Comparison of ENCODE assay signal across 8 mouse cellular contexts in the genomic region with DNA sequence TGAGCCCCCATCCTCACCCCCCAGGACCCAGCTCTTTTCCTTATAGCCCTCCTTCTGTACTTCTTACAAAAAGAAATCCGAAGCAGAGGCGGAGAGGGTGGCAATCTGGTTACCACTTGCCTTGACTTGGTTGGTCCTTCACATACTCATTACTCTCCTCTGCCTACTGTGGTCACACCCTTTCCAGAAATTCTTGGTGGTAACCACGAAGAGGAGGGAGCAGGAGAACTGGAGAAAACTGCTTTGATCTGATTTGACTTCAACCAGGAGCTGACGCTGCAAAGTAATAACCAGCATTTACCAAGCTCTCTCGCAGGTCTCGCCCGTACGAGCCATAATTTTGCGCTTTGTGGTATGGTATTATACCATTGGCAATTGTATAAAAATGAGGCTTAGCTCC. TPM values are rescaled to one million over a fixed set of nuclear protein-coding genes. Genes with fewer than 3 reads are reported as not detected.
A peak's percentile ranks its signal among the peaks of the same experiment; 100 is the strongest.
DNase-seq lines count a peak whose midpoint lies in the region; ATAC-seq and TF ChIP-seq lines count a peak whose summit lies in the region.

No protein-coding gene starts in this region.

- H3K36me3 ChIP-seq in lung, embryonic 14.5 days (ENCODE audit: insufficient read depth) = peaks cover 33% of the 10 kb centered on the region
- H3K36me3 ChIP-seq in embryonic facial prominence, embryonic 11.5 days (replicated peaks; ENCODE audit: control insufficient read depth, insufficient read depth, low read depth, low read length) = peaks cover 3% of the 10 kb centered on the region
- 0 out of 2 replicates have a peak, but pooled peaks cover 3% of the 10 kb centered on the region for H3K36me3 ChIP-seq in intestine, embryonic 15.5 days
- peaks cover 32% of the 10 kb centered on the region for H3K36me3 ChIP-seq in neural tube, embryonic 13.5 days

- TF ChIP-seq CTCF in lung, embryonic 14.5 days (IDR thresholded peaks at IDR 0.05; ENCODE audit: low read depth) = no peak

- H3K4me1 ChIP-seq in lung, embryonic 14.5 days (ENCODE audit: insufficient read depth) = peaks cover 5% of the 10 kb centered on the region; the same call in 1 of the 2 replicates
- H3K4me1 ChIP-seq in embryonic facial prominence, embryonic 11.5 days (ENCODE audit: control insufficient read depth, insufficient read depth, low read length) = no peaks in the 10 kb centered on the region
- H3K4me1 ChIP-seq in intestine, embryonic 15.5 days (replicated peaks) = peaks cover 5% of the 10 kb centered on the region; the same call in 1 of the 2 replicates
- peaks cover 21% of the 10 kb centered on the region for H3K4me1 ChIP-seq in neural tube, embryonic 13.5 days (replicated peaks)

- no peak for DNase-seq in lung, embryonic 14.5 days
- no peak for DNase-seq in lung, postnatal 14 days
- DNase-seq in embryonic facial prominence, embryonic 11.5 days (ENCODE audit: low spot score) = no peak
- no peak for DNase-seq in thymus, postnatal 14 days
- DNase-seq in left cerebral cortex, postnatal 14 days (ENCODE audit: low spot score in 2 of 2) = no peak
- no peak for DNase-seq in testis, postnatal 14 days (ENCODE audit: low spot score)

- H3K27ac ChIP-seq in lung, embryonic 14.5 days (ENCODE audit: low read depth) = peak overlapping the region; percentile 94
- peak overlapping the region; percentile 52; the same call in 1 of the 2 replicates for H3K27ac ChIP-seq in embryonic facial prominence, embryonic 11.5 days (replicated peaks; ENCODE audit: low read depth, low read length)
- H3K27ac ChIP-seq in intestine, embryonic 15.5 days = peak overlapping the region; percentile 91
- peak overlapping the region; percentile 91 for H3K27ac ChIP-seq in neural tube, embryonic 13.5 days (replicated peaks)

- H3K27me3 ChIP-seq in lung, embryonic 14.5 days (ENCODE audit: insufficient read depth, low read length) = no peaks in the 10 kb centered on the region
- no peaks in the 10 kb centered on the region for H3K27me3 ChIP-seq in embryonic facial prominence, embryonic 11.5 days (ENCODE audit: control insufficient read depth, insufficient read depth, low read length)
- H3K27me3 ChIP-seq in intestine, embryonic 15.5 days (replicated peaks) = no peaks in the 10 kb centered on the region
- no peaks in the 10 kb centered on the region for H3K27me3 ChIP-seq in neural tube, embryonic 13.5 days

- H3K9ac ChIP-seq in lung, embryonic 14.5 days = peak overlapping the region; percentile 86
- peak overlapping the region; percentile 86 for H3K9ac ChIP-seq in embryonic facial prominence, embryonic 11.5 days (replicated peaks; ENCODE audit: low read length)
- H3K9ac ChIP-seq in intestine, embryonic 15.5 days = peak overlapping the region; percentile 68
- peak overlapping the region; percentile 85 for H3K9ac ChIP-seq in neural tube, embryonic 13.5 days

- H3K9me3 ChIP-seq in lung, embryonic 14.5 days (ENCODE audit: low read depth, low read length) = no peaks in the 10 kb centered on the region
- no peaks in the 10 kb centered on the region for H3K9me3 ChIP-seq in embryonic facial prominence, embryonic 11.5 days (replicated peaks; ENCODE audit: control insufficient read depth, low read length)
- no peaks in the 10 kb centered on the region for H3K9me3 ChIP-seq in intestine, embryonic 15.5 days
- H3K9me3 ChIP-seq in neural tube, embryonic 13.5 days = no peaks in the 10 kb centered on the region

- H3K4me2 ChIP-seq in lung, embryonic 14.5 days = peak overlapping the region; percentile 92
- H3K4me2 ChIP-seq in embryonic facial prominence, embryonic 11.5 days (ENCODE audit: low read depth, low read length) = peak overlapping the region; percentile 94
- peak overlapping the region; percentile 85 for H3K4me2 ChIP-seq in intestine, embryonic 15.5 days (replicated peaks)
- peak overlapping the region; percentile 95 for H3K4me2 ChIP-seq in neural tube, embryonic 13.5 days

- WGBS in lung, embryonic 14.5 days = 48% methylated on average over 9 of the region's 9 CpGs
- whole genome bisulfite sequencing in embryonic facial prominence, embryonic 11.5 days = 56% methylated on average over 9 of the region's 9 CpGs
- 40% methylated on average over 9 of the region's 9 CpGs for WGBS in intestine, embryonic 15.5 days
- 63% methylated on average over 9 of the region's 9 CpGs for WGBS in neural tube, embryonic 13.5 days

- intact Hi-C loops in left cerebral cortex, postnatal 14 days (cut with DNase I) = no loop called here

- H3K4me3 ChIP-seq in lung, embryonic 14.5 days (ENCODE audit: low read depth, low read length) = peak overlapping the region; percentile 87
- peak overlapping the region; percentile 71 for H3K4me3 ChIP-seq in embryonic facial prominence, embryonic 11.5 days (ENCODE audit: low read depth, low read length)
- peak overlapping the region; percentile 74 for H3K4me3 ChIP-seq in intestine, embryonic 15.5 days (replicated peaks)
- peak overlapping the region; percentile 65 for H3K4me3 ChIP-seq in neural tube, embryonic 13.5 days

- ATAC-seq in lung, embryonic 14.5 days (ENCODE audit: insufficient read depth) = peak; percentile 9; the same call in 1 of the 2 replicates
- no peak for ATAC-seq in embryonic facial prominence, embryonic 11.5 days (replicated peaks; ENCODE audit: insufficient number of reproducible peaks, low FRiP score, low TSS enrichment, low read depth)
- peak; percentile 9 for ATAC-seq in intestine, embryonic 15.5 days
- ATAC-seq in neural tube, embryonic 13.5 days (ENCODE audit: low read depth) = no peak

RNA-seq across cellular contexts. Expression of a gene that starts 0.9 kb away (rescaled TPM):
- polyA plus RNA-seq in lung, embryonic 14.5 days (2014; fragmentation: Nextera tagmentation; extraction: Ambion mirVana) = 1.9 and 2.9 TPM in 2 replicates
- 3.0 and 3.7 TPM in 2 replicates for polyA plus RNA-seq in embryonic facial prominence, embryonic 11.5 days (2014; fragmentation: Nextera tagmentation; extraction: Ambion mirVana)
- 2.8 and 3.4 TPM in 2 replicates for polyA plus RNA-seq in intestine, embryonic 15.5 days (2015; fragmentation: Nextera tagmentation; extraction: Ambion mirVana)
- polyA plus RNA-seq in neural tube, embryonic 13.5 days (2015; fragmentation: Nextera tagmentation; extraction: Ambion mirVana) = 2.5 and 2.6 TPM in 2 replicates
- total RNA-seq in left cerebral cortex, postnatal 14 days (2021) = 1 to 10 TPM; 7.5 to 9.5 TPM

RNA-seq across cellular contexts. Expression of a gene that starts 1.0 kb away (rescaled TPM):
- polyA plus RNA-seq in lung, embryonic 14.5 days (2014; fragmentation: Nextera tagmentation; extraction: Ambion mirVana) = 11.7 and 12.6 TPM in 2 replicates
- polyA plus RNA-seq in embryonic facial prominence, embryonic 11.5 days (2014; fragmentation: Nextera tagmentation; extraction: Ambion mirVana) = 8.1 and 8.2 TPM in 2 replicates
- 7.6 and 7.8 TPM in 2 replicates for polyA plus RNA-seq in intestine, embryonic 15.5 days (2015; fragmentation: Nextera tagmentation; extraction: Ambion mirVana)
- polyA plus RNA-seq in neural tube, embryonic 13.5 days (2015; fragmentation: Nextera tagmentation; extraction: Ambion mirVana) = 5.9 and 6.1 TPM in 2 replicates
- total RNA-seq in left cerebral cortex, postnatal 14 days (2021) = 10 to 100 TPM; 12.3 to 12.8 TPM

RNA-seq across cellular contexts. Expression of a gene that starts 10.4 kb away (rescaled TPM):
- 63.7 and 64.2 TPM in 2 replicates for polyA plus RNA-seq in lung, embryonic 14.5 days (2014; fragmentation: Nextera tagmentation; extraction: Ambion mirVana)
- 72.0 and 72.5 TPM in 2 replicates for polyA plus RNA-seq in embryonic facial prominence, embryonic 11.5 days (2014; fragmentation: Nextera tagmentation; extraction: Ambion mirVana)
- 78.7 and 83.1 TPM in 2 replicates for polyA plus RNA-seq in intestine, embryonic 15.5 days (2015; fragmentation: Nextera tagmentation; extraction: Ambion mirVana)
- polyA plus RNA-seq in neural tube, embryonic 13.5 days (2015; fragmentation: Nextera tagmentation; extraction: Ambion mirVana) = 74.9 and 86.2 TPM in 2 replicates
- total RNA-seq in left cerebral cortex, postnatal 14 days (2021) = 10 to 100 TPM; 78.1 to 81.8 TPM

RNA-seq across cellular contexts. Expression of a gene that starts 35.2 kb away (rescaled TPM):
- 57.3 and 61.4 TPM in 2 replicates for polyA plus RNA-seq in lung, embryonic 14.5 days (2014; fragmentation: Nextera tagmentation; extraction: Ambion mirVana)
- 67.9 and 77.0 TPM in 2 replicates for polyA plus RNA-seq in embryonic facial prominence, embryonic 11.5 days (2014; fragmentation: Nextera tagmentation; extraction: Ambion mirVana)
- polyA plus RNA-seq in intestine, embryonic 15.5 days (2015; fragmentation: Nextera tagmentation; extraction: Ambion mirVana) = 51.6 and 57.1 TPM in 2 replicates
- polyA plus RNA-seq in neural tube, embryonic 13.5 days (2015; fragmentation: Nextera tagmentation; extraction: Ambion mirVana) = 65.4 and 68.0 TPM in 2 replicates
- total RNA-seq in left cerebral cortex, postnatal 14 days (2021) = 10 to 100 TPM; 28.0 to 34.8 TPM

RNA-seq across cellular contexts. Expression of a gene that starts 52.2 kb away (rescaled TPM):
- polyA plus RNA-seq in lung, embryonic 14.5 days (2014; fragmentation: Nextera tagmentation; extraction: Ambion mirVana) = 11.1 and 11.4 TPM in 2 replicates
- polyA plus RNA-seq in embryonic facial prominence, embryonic 11.5 days (2014; fragmentation: Nextera tagmentation; extraction: Ambion mirVana) = 11.7 and 12.0 TPM in 2 replicates
- polyA plus RNA-seq in intestine, embryonic 15.5 days (2015; fragmentation: Nextera tagmentation; extraction: Ambion mirVana) = 64.4 and 78.1 TPM in 2 replicates
- 7.5 and 7.8 TPM in 2 replicates for polyA plus RNA-seq in neural tube, embryonic 13.5 days (2015; fragmentation: Nextera tagmentation; extraction: Ambion mirVana)
- 1 to 10 TPM; 7.2 to 7.6 TPM for total RNA-seq in left cerebral cortex, postnatal 14 days (2021)

Comparison
In these comparisons a context has a peak if more than half of its experiments do, and no peak if none do; other contexts are left out.
1. ATAC-seq: peak in lung, embryonic 14.5 days (single experiment) and intestine, embryonic 15.5 days (single experiment); none in embryonic facial prominence, embryonic 11.5 days (single experiment) and neural tube, embryonic 13.5 days (single experiment).
2. Peak in every context shown above with its lines, with median percentiles within 50 percentile points of each other: H3K27ac ChIP-seq, H3K4me2 ChIP-seq, H3K4me3 ChIP-seq and H3K9ac ChIP-seq.